Mouse (Mus musculus) midbrain, embryonic 12.5 days (tissue): ENCODE measurements at regions not wholly inside any gene's neighbourhood (a gene's known extent, or its start where the extent isn't known, plus 50 kb on each side); places are given as distances from the start of the nearest gene placed in this dataset.

ENCODE experiments used
- ATAC-seq: fragments of 200-750 bp; cut with Nextera tagmentation; 2 replicates; pipeline ENCODE4 v1.8.0; 2017; ENCODE audit warnings: low read depth, moderate TSS enrichment, moderate library complexity; ENCODE audit not compliant: low FRiP score
- H3K27ac ChIP-seq: fragments of 300-500 bp; sonication (generic); replicated peaks from 2 replicates; pipeline ENCODE4 v1.5.1; 2016; ENCODE audit warnings: mild to moderate bottlenecking
- H3K27me3 ChIP-seq: fragments of 300-500 bp; sonication (generic); 2 replicates; pipeline ENCODE4 v1.6.1; 2016; ENCODE audit warnings: mild to moderate bottlenecking
- H3K36me3 ChIP-seq: fragments of 300-500 bp; sonication (generic); 2 replicates; pipeline ENCODE4 v1.6.1; 2016
- H3K4me1 ChIP-seq: fragments of 300-500 bp; sonication (generic); 2 replicates; pipeline ENCODE4 v1.6.1; 2016
- H3K4me2 ChIP-seq: fragments of 300-500 bp; sonication (generic); replicated peaks from 2 replicates; pipeline ENCODE4 v1.6.1; 2016; ENCODE audit warnings: mild to moderate bottlenecking, moderate library complexity
- H3K4me3 ChIP-seq: fragments of 300-500 bp; sonication (generic); 2 replicates; pipeline ENCODE4 v1.5.1; 2016; ENCODE audit warnings: mild to moderate bottlenecking
- H3K9ac ChIP-seq: fragments of 300-500 bp; sonication (generic); replicated peaks from 2 replicates; pipeline ENCODE4 v1.6.1; 2016; ENCODE audit warnings: mild to moderate bottlenecking, moderate library complexity
- H3K9me3 ChIP-seq: fragments of 300-500 bp; sonication (generic); 2 replicates; pipeline ENCODE4 v1.6.1; 2016; ENCODE audit warnings: mild to moderate bottlenecking
- WGBS: fragments of 180-500 bp; shearing (Covaris S2); methylation state at CpG from one replicate; pipeline ENCODE4 v1.1.7; 2016; 5-methylcytosine and 5-hydroxymethylcytosine counted together

DNA sequence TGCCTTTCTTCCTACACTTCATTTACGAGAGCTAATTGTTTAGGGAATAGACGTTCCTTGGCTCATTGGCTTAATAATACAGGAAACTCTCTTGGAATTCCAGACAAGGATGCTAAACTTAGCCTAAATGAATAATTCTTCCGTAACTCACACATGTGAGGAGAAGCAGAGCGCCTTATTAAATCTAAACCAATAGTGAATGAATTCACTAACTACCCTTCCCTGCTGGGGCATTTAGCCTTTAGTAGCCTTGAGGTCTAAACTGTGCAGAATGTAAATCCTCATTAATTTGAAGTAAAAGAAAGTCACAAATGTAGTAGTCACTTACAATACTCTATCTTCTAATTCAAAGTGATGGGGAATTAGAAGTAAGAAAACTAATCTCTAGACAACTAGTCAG, 301.4 kb downstream of the Kctd8 start:
- 0 out of 2 replicates have a peak, but pooled peaks have one; percentile 27 for ATAC-seq
- Histone ChIP-seq H3K9me3 (no peaks in the 10 kb centered on the region), H3K9ac (no peak overlapping the region), H3K4me3 (no peak overlapping the region), H3K27me3 (no peaks in the 10 kb centered on the region), H3K36me3 (no peaks in the 10 kb centered on the region), H3K27ac (no peak overlapping the region), H3K4me2 (no peak overlapping the region), H3K4me1 (0 out of 2 replicates have a peak, but pooled peaks cover 3% of the 10 kb centered on the region)
- WGBS: 56% methylated on average over 4 of the region's 4 CpGs

DNA sequence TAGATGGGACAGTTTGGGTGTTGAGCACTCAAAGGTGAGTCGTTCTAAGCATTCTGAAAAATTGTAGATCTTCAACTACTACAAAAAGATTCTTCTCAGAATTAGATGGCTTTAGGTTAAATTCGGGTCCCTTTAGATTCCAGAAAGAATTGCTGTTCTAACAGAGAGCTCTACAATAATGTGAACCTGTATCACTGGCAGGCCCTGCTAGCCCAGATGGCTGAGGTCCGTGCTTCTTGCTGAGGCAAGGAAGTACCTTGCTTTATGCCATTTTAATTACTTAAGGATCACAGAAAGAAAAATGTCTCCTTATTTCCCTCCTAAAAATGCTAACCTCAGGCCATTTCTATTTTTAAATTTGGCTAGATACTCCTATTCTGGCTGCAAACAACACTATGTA, 322.1 kb downstream of the Kctd8 start:
- Histone ChIP-seq H3K36me3 (no peaks in the 10 kb centered on the region), H3K4me2 (no peak overlapping the region), H3K9me3 (no peaks in the 10 kb centered on the region), H3K4me3 (no peak overlapping the region), H3K27ac (no peak overlapping the region), H3K9ac (no peak overlapping the region), H3K27me3 (no peaks in the 10 kb centered on the region), H3K4me1 (no peaks in the 10 kb centered on the region)
- no peak for ATAC-seq
- WGBS: 83% methylated on average over 3 of the region's 3 CpGs

GRCm38 (mm10) chr5:68986164-68986563, 355.3 kb downstream of the Kctd8 start:
- H3K9ac ChIP-seq: no peak overlapping the region
- WGBS: 81% methylated on average over 4 of the region's 4 CpGs
- no peaks in the 10 kb centered on the region for H3K36me3 ChIP-seq
- H3K4me3 ChIP-seq: no peak overlapping the region
- H3K4me2 ChIP-seq: no peak overlapping the region
- no peak overlapping the region for H3K27ac ChIP-seq
- ATAC-seq: no peak
- H3K27me3 ChIP-seq: no peaks in the 10 kb centered on the region
- H3K9me3 ChIP-seq: no peaks in the 10 kb centered on the region
- no peaks in the 10 kb centered on the region for H3K4me1 ChIP-seq

- no peaks in the 10 kb centered on the region for H3K27me3 ChIP-seq
- ATAC-seq: no peak
- H3K9me3 ChIP-seq: no peaks in the 10 kb centered on the region
- no peak overlapping the region for H3K9ac ChIP-seq
- no peak overlapping the region for H3K4me3 ChIP-seq
- H3K4me1 ChIP-seq: no peaks in the 10 kb centered on the region
- no peak overlapping the region for H3K27ac ChIP-seq
- H3K36me3 ChIP-seq: no peaks in the 10 kb centered on the region
- WGBS: 78% methylated on average over 2 of the region's 2 CpGs
- no peak overlapping the region for H3K4me2 ChIP-seq
Measured at GRCm38 (mm10) chr5:68954696-68955095, 386.8 kb downstream of the Kctd8 start.
